Mouse (Mus musculus) megakaryocyte, embryonic 14.5 days (primary cell): ENCODE results near the gene Slc25a29. TPM values are rescaled to one million over a fixed set of nuclear protein-coding genes. Genes with fewer than 3 reads are reported as not detected.
A peak's percentile ranks its signal among the peaks of the same experiment; 100 is the strongest.

Experiments used
- H3K27me3 ChIP-seq: replicated peaks from 2 replicates; pipeline ENCODE3; 2012; ENCODE audit warnings: inconsistent platforms
- H3K36me3 ChIP-seq: replicated peaks from 2 replicates; pipeline ENCODE3; 2012; ENCODE audit warnings: low read length, inconsistent platforms, mixed read lengths
- H3K4me1 ChIP-seq: 2 replicates; pipeline ENCODE4 v1.6.1; 2012; ENCODE audit warnings: inconsistent platforms
- H3K4me3 ChIP-seq: replicated peaks from 2 replicates; pipeline ENCODE3; 2012; ENCODE audit warnings: moderate library complexity, mild to moderate bottlenecking, inconsistent platforms
- H3K9me3 ChIP-seq: 2 replicates; pipeline ENCODE4 v1.6.1; 2012; ENCODE audit warnings: inconsistent platforms
- FLI1 ChIP-seq: IDR thresholded peaks from 2 replicates; pipeline ENCODE4 v1.6.1; 2012; ENCODE audit warnings: low read length, inconsistent platforms, mixed read lengths
- GATA1 ChIP-seq: IDR thresholded peaks from 3 replicates; pipeline ENCODE4 v1.6.1; 2012; ENCODE audit warnings: mixed read lengths, low read length, inconsistent platforms, borderline replicate concordance
- polyA plus RNA-seq: library from polyadenylated mRNA; stranded (reverse); fragments of >175 nt; gene quantifications from 2 replicates; pipeline ENCODE4 v1.2.3, GENCODE M21; 2012; ENCODE audit warnings: low replicate concordance; ENCODE audit not compliant: insufficient read depth

The Slc25a29 gene
- polyA plus RNA-seq, result 1.4 and 1.5 TPM in 2 replicates

DNA sequence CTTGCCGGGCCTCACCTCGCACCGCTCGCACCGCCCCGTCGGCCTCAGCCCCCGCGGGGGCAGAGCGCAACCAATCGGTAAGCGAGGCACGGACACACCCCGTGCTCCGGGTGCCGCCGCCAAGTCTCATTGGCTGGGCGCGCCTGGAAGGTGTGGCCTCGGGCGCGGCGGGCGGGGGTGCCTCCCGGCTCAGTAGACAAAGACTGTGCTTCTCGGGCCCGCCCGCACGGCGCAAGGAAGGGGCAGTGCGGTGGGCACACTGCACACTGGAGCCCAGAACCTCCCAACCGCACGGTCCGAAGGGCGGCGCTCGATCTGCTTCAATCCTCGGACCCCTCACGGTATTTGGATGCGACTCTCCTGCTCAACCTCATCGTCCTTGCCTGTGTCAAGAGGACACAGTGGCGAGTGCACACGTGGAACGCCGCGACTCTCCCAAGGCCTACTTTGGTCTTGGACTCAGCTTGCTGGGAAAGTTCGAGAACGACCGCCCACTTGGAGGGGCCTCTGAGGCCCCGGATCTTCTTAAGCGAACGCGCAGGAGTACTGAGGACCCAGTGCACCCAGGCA, at the start of gene Slc25a29, which contains the start of gene Slc25a47:
Slc25a29 (minus strand) TSS at position 44 of the 570 bp plus-strand sequence.
Slc25a47 (plus strand) TSS at position 207 of the 570 bp plus-strand sequence.
- Histone ChIP-seq H3K36me3 (peaks cover 12% of the 10 kb centered on the region), H3K4me1 (peaks cover 69% of the 10 kb centered on the region), H3K27me3 (peaks cover 6% of the 10 kb centered on the region), H3K4me3 (peak within 1 kb of the TSS; percentile 94), H3K9me3 (no peaks in the 10 kb centered on the region)
- TF ChIP-seq FLI1, result no peak
- TF ChIP-seq GATA1, result no peak

DNA sequence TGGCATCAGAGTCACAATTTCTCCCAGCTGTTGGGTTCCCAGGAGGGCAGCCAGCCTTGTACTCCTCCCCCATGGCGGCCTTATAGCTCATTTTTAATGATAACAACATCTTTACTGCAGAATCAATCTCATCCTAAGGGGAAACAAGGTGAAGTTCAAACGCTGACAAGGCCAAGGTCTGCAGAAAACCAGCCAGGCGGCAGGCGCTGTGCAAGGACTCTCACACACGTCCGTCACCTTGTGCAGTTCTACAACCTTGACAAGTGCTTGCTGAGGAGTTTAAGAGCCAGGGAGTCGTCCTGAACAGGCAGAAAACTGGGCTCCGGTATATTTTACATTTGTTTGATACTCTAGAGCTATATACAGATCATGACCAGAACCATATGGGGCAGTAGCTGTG, 47.1 kb upstream of the Slc25a29 start:
- TF ChIP-seq GATA1, result no peak
- TF ChIP-seq FLI1, result no peak
- H3K4me1 ChIP-seq, result peaks cover 18% of the 10 kb centered on the region
- no peaks in the 10 kb centered on the region for H3K27me3 ChIP-seq
- H3K4me3 ChIP-seq, result no peak overlapping the region
- H3K9me3 ChIP-seq, result no peaks in the 10 kb centered on the region
- peaks cover 99% of the 10 kb centered on the region for H3K36me3 ChIP-seq

DNA sequence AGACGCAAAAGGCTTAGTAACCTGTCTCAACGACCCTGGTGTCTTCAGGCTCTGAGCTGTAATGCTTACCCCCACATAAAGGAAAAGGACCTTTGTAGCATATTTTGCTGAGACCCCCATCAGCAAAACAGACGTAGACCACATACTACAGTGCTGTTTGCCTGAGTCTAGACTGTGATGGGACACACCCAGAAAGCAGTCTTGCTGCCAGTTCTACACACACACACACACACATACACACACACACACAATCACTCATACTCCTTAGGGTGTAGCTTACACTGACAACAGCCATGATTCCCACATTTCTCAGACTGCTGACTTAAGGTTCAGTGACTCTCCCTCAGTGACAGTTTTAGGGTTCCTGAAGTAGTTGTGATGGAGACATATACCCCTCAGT, 45.5 kb upstream of the Slc25a29 start:
- Histone ChIP-seq H3K4me3 (no peak overlapping the region), H3K27me3 (no peaks in the 10 kb centered on the region), H3K36me3 (peaks cover 99% of the 10 kb centered on the region), H3K4me1 (peaks cover 18% of the 10 kb centered on the region), H3K9me3 (no peaks in the 10 kb centered on the region)
- TF ChIP-seq FLI1, result no peak
- no peak for TF ChIP-seq GATA1

DNA sequence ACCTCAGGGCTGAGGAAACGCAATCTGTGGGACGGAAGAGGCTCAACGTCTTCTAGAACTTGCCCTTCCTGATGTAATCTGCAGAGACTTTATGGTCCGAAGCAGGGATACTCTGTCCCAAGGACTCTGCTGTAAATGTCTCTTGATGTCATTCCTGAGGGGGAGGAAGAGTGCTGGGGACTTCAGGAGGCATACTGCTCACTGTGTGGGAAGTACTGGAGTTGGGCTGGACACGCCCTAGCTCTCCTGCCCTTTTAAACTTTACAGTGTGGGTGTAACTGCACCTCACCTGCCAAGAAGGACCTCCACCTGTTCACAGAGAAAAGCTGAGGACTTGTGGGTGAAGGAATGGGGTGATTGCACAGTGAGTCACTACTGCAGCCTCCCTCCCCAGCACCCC, 44.9 kb upstream of the Slc25a29 start:
- Histone ChIP-seq H3K27me3 (no peaks in the 10 kb centered on the region), H3K4me3 (no peak overlapping the region), H3K36me3 (peaks cover 99% of the 10 kb centered on the region), H3K9me3 (no peaks in the 10 kb centered on the region), H3K4me1 (peaks cover 15% of the 10 kb centered on the region)
- TF ChIP-seq GATA1 (no peak), FLI1 (no peak)

DNA sequence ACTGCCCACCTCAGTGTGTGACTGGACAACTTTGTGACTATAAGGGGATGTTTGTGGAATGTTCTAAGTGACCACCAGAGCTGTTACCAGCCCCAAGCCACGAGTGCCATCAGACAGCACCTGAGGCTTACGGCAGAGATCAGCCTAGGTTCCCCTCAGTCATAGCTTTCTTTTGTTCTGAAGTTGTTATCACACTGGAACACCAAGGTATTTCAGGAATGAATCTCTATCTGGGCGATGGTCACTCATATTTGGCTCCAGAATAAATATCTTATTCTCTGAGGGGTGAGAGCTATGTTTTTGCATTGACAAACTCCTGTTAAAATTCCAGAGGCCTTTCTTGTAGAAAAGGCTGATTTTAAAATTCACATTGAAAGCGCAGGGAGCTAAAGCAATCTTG, 43.5 kb upstream of the Slc25a29 start:
- Histone ChIP-seq H3K36me3 (peaks cover 99% of the 10 kb centered on the region), H3K9me3 (no peaks in the 10 kb centered on the region), H3K4me1 (peaks cover 12% of the 10 kb centered on the region), H3K27me3 (no peaks in the 10 kb centered on the region), H3K4me3 (no peak overlapping the region)
- no peak for TF ChIP-seq GATA1
- no peak for TF ChIP-seq FLI1

DNA sequence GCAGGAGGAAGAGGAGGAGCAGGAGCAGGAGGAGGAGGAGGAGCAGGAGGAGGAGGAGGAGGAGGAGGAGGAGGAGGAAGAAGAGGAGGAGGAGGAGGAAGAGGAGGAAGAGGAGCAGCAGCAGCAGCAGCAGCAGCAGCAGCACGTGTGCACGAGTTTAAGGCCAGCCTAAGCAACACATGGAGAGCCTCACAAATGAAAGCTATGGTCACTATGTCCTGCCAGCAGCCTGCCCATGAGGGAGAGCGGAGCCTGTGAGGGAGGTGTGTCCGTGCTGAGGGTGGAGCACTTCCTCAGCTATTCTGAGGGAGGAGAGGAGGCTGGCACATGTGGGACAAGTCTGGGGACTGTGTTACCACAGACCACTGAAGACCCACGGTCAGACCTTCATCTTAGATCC, 37.4 kb upstream of the Slc25a29 start:
- TF ChIP-seq FLI1 (no peak), GATA1 (no peak)
- Histone ChIP-seq H3K4me3 (no peak overlapping the region), H3K4me1 (no peaks in the 10 kb centered on the region), H3K9me3 (peaks cover 2% of the 10 kb centered on the region; the same call in 1 of the 2 replicates), H3K27me3 (no peaks in the 10 kb centered on the region), H3K36me3 (peaks cover 95% of the 10 kb centered on the region)

DNA sequence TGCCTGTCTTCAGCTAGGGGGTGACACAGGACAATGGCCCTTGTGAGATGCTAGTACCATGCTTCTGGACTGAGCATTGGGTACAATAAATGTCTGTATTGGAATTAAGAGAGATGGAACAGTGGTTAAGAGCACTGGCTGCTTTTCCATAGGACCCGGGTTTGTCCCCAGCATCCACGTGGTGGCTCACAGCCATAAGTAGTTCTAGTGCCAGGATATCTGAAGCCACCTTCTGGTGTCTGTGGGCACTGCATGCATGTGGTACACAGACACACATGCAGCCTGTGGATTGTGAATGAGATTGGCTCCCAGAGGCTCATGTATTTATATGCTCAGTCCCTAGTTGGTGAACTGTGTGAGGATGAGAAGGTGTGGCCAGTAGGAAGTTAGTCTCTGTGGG, 33.9 kb upstream of the Slc25a29 start:
- Histone ChIP-seq H3K4me3 (no peak overlapping the region), H3K36me3 (peaks cover 95% of the 10 kb centered on the region), H3K9me3 (peaks cover 2% of the 10 kb centered on the region; the same call in 1 of the 2 replicates), H3K4me1 (peaks cover 3% of the 10 kb centered on the region; the same call in 1 of the 2 replicates), H3K27me3 (no peaks in the 10 kb centered on the region)
- TF ChIP-seq FLI1 (no peak), GATA1 (no peak)

DNA sequence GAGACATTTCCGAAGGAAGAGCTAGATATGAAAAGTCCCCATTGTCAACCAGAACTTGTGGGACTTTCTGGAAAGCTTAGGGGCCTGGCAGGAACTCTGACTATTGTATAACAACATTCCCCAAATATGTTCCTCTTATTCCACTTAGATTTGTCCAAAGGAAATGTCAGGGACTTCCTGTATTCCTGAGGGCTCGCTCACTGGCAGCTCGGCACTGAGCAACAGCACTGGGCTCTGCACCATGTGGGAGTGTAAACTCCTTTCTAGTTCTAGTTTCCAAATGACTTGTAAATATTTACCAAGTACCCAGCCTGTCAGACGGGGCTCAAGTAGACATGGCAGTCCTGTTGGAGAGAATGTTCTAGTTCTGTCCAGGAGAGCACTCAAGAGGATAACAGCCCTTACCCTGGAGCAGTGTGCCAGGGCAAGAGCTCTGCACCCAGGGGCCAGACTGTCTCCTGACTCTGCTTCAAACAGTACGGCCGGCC, 29.4 kb upstream of the Slc25a29 start:
- TF ChIP-seq GATA1 (no peak), FLI1 (no peak)
- H3K27me3 ChIP-seq, result no peaks in the 10 kb centered on the region
- H3K4me3 ChIP-seq, result no peak overlapping the region
- H3K9me3 ChIP-seq, result peaks cover 2% of the 10 kb centered on the region; the same call in 1 of the 2 replicates
- peaks cover 3% of the 10 kb centered on the region; the same call in 1 of the 2 replicates for H3K4me1 ChIP-seq
- peaks cover 100% of the 10 kb centered on the region for H3K36me3 ChIP-seq

DNA sequence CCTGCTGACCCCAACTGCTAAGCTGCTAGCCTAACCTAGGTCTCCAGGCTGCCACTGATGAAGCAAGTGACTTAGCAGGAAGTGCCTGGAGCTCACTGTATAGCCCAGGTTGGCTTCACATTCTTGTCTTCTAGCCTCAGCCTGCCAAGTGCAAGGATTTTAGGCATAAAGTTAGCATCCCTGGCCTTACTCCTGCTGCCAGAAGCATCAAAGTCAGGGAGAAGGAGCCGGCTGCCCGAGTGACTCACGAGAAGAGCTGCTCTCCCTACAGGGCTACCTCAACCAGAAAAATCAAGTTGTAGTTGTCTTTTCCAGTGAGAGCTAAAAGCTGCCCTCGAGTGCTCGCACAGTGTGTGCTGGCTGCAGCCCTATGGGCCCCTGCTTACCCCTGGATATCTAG, 22.8 kb upstream of the Slc25a29 start:
- H3K36me3 ChIP-seq, result peaks cover 52% of the 10 kb centered on the region
- peaks cover 6% of the 10 kb centered on the region for H3K27me3 ChIP-seq
- H3K4me1 ChIP-seq, result peaks cover 12% of the 10 kb centered on the region
- no peak overlapping the region for H3K4me3 ChIP-seq
- H3K9me3 ChIP-seq, result no peaks in the 10 kb centered on the region
- no peak for TF ChIP-seq GATA1
- no peak for TF ChIP-seq FLI1

DNA sequence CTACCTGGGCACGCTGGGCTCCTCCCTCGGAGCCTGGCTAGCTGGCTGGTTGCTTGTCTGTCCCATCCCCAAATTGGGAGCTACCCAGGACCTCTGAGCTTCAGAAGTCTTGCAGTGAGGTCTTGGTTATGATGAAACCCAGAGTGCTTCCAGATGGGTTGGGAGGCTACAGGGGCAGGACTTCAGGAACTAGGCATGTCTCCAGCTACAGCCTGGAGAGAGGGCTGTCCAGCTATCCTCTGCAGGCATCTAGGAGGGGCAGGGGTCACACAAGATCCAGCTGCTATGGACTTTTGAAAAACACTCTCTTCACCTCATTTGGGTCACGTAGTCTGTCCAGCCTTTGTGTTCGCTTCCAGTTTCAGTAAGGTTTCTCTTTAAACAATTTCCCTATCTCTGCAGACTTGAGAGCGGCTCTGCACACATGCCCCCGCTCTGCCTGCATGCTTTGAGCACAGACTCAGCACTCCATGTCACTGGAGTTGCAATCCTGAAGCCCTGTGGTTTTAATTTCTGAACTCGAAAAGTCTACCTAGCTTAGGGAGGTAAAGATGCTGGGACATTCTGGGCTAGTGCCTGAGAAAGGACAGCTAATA, 22.0 kb upstream of the Slc25a29 start:
- H3K36me3 ChIP-seq, result peaks cover 44% of the 10 kb centered on the region
- H3K4me3 ChIP-seq, result no peak overlapping the region
- TF ChIP-seq FLI1 (no peak), GATA1 (no peak)
- peaks cover 12% of the 10 kb centered on the region for H3K4me1 ChIP-seq
- H3K27me3 ChIP-seq, result peaks cover 9% of the 10 kb centered on the region
- no peaks in the 10 kb centered on the region for H3K9me3 ChIP-seq

DNA sequence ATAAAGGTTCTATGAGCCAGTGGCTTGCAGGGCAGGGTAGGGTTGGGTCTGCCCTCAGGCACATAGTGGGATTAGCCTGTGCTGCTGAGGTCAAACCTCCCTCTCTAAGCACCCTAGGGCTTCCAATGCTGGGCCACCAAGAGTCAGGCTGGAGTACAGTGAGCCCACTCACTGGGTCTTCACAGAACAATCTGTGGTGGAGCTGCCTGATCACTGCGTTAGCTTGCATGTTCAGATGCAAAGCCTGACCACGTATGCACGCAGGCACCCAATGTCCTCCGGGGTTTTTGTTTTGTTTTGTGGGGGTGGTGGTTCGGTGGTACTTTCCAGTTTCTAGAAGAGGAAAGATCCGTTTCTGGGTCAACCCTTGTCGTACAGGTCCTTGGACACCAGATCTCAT, 21.4 kb upstream of the Slc25a29 start:
- peaks cover 12% of the 10 kb centered on the region for H3K4me1 ChIP-seq
- TF ChIP-seq GATA1, result no peak
- TF ChIP-seq FLI1, result no peak
- no peak overlapping the region for H3K4me3 ChIP-seq
- peaks cover 38% of the 10 kb centered on the region for H3K36me3 ChIP-seq
- H3K27me3 ChIP-seq, result peaks cover 9% of the 10 kb centered on the region
- H3K9me3 ChIP-seq, result no peaks in the 10 kb centered on the region
